Mouse (Mus musculus) hindlimb bud, embryonic 11.5 days (tissue): ENCODE data around the gene Arhgap15.
A peak's percentile ranks its signal among the peaks of the same experiment; 100 is the strongest.

Experiments
- DNase-seq: peaks from one replicate; pipeline ENCODE4 v3.0.0-alpha.2; 2012; ENCODE audit warnings: low read depth, low spot score; ENCODE audit errors: extremely low spot score

Gene Arhgap15

DNA sequence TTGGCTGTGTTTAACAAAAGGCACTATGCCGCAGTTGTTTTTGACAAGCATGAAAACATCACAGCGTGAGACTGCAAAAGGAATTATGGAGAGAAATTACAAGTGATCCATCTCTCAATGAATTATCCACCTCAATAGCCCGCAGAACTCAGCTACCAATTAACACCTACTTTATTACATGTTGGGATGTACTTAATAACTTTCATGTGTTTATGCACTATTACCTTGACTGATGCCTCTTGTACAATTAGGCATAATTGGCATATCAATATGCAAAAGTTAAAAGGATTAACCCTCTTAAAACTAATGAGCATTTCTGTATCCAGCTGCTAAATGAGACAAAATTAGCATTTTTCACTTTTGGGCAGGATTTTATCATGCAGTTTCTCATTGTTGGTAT lies 33.5 kb downstream of the Arhgap15 start:
- DNase-seq = no peak

DNA sequence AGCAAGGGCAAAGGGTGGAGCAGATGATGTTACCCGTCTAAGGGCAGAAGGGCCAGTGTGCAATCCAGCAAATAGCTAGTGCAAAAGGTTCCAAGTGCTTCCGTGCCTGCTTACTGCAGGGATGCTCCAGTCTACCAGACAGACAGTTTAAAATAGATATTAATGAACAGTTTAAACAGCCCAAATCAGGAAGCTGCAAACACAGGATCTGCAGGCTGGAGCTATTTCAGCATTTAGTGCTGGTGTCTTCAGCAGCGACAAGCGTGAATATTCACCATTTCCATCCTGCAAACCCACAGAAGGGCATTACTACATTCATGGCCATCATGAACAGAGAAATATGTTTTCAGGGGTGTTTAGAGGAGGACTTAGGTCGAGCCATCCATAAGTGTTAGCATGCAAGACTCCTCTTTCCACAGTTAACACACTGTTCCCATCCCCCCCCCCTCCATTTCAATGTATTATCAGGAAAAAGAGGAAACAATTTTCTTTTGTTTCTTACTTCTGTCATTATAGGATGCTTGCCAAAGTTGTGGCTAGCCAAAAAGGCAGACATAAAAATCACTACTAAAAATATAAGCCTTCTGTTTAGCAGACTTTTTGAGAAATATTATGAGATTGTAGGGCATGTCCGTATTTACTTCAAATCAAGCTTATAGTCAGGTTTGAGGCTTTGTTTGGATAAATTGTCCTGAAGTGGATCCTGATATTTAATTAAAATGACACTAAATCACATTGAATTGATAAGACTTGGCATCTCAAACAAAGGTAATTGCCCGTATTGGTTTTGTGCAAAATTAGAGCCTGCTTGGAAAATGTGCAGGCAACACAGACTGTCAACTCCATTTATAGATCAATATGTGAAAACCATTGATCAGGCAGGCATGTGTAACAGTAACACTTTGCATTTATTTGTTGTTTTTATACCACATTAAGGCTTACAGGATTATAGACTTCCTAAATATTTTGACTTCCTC lies 35.4 kb downstream of the Arhgap15 start:
- no peak for DNase-seq

GRCm38 (mm10) chr2:43786101-43786500 lies 37.5 kb downstream of the Arhgap15 start:
- DNase-seq = no peak

DNA sequence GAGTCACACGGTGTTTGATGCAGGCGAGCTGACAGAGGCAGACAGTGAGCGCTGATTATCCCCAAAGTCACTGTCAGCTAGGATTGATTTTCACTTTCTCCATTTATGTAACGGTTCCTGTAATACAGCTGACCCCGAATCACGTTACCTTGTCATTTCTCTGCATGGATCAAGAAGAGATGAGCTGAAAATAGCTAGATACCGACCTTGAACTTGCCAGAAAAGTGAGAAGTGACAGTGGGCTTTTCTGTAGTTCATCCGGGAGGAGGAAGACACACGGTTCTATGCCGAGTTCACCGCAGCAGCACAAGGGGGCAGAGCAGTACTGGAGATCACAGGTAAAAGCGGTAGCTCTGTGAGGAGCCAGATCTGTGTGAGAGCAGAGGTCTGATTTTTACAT lies 38.5 kb downstream of the Arhgap15 start:
- DNase-seq = no peak

DNA sequence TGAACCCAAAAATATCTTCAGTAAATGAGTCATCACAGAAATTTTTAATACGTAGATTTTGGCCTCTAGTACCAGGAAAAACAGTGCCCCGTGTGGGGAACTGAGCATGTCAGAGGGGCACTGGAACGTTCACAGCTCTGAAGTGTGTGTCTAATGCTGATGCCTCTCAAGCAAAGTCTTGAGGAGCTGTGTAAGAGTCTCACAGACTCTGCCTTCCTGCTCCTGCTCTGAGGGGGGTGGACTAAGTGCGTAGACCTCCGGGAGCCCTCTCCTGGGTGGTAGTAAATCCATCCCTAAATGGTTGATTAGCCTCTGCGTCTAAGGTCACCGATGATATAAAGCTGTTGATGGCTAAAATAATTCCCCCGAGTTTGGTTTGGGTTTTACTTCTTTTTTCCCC lies 39.9 kb downstream of the Arhgap15 start:
- DNase-seq = no peak

GRCm38 (mm10) chr2:43790049-43790693 lies 41.5 kb downstream of the Arhgap15 start:
- no peak for DNase-seq

DNA sequence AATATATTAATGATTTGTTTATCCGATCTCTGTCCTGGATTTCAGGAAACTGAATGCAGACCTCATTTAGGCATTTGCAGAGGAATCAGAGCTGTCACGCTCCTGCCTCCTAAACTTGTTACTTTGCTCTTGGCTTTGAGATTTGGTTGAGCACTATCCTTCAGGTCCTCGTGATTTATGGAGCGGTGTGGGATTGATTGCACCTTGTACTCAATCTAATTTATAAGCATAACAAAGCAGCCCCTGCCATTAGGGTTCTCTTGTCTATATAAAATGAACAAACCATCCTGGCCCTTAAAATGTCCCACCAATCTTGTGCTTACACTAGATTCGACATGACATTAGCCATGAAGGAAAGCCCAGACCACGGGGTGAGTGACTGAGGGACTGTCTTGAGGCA lies 43.0 kb downstream of the Arhgap15 start:
- no peak for DNase-seq

GRCm38 (mm10) chr2:43793105-43793504 lies 44.5 kb downstream of the Arhgap15 start:
- no peak for DNase-seq

GRCm38 (mm10) chr2:43794700-43795099 lies 46.1 kb downstream of the Arhgap15 start:
- DNase-seq = no peak

GRCm38 (mm10) chr2:43796448-43796847 lies 47.8 kb downstream of the Arhgap15 start:
- no peak for DNase-seq

DNA sequence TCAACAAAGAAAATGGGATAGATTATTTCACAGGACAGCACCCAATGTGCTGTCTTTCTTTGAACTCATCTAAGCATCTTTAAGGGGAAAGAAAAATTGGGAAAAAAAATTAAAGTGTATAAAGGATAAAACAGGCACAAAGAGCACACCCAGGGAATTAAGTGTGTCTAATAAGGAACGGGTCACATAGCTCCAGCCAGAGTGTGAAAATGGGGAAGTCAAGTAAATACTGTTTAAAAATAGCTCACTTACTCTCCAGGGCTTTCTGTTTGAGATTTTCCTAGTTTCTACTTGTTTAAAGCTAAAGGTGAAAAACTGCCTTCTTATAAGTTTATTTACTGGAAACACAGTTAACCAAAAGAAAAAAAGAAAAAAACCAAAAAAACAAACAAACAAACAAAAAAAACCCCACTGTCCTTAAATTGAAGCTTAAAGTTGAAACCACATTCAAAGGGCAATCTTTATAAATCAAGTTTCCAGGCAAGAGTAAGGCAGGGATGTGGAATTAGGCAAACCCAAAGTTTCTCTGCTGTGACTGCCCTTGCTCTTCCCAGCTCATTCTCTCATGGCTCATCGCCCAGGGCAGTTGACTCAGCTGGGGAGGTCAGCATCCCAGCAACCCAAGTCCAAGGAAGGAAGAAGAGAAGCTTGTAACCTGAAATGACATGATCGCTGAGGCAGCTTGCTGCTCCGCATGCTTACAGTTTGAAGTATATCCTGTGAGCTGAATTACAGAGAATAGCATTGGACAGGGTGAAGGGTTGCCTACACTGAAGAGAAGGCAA lies 57.5 kb downstream of the Arhgap15 start:
- no peak for DNase-seq

- DNase-seq = no peak
Observed at GRCm38 (mm10) chr2:43815896-43816787, 67.5 kb downstream of the Arhgap15 start.

- no peak for DNase-seq
Observed at GRCm38 (mm10) chr2:43816788-43817581, 68.4 kb downstream of the Arhgap15 start.

- DNase-seq = no peak
Observed at GRCm38 (mm10) chr2:43835931-43836330, 87.3 kb downstream of the Arhgap15 start.

- DNase-seq = no peak
Observed at GRCm38 (mm10) chr2:43841644-43842043, 93.0 kb downstream of the Arhgap15 start.

- no peak for DNase-seq
Observed at GRCm38 (mm10) chr2:43851195-43851594, 102.6 kb downstream of the Arhgap15 start.

GRCm38 (mm10) chr2:43862709-43863108 lies 114.1 kb downstream of the Arhgap15 start:
- no peak for DNase-seq

DNA sequence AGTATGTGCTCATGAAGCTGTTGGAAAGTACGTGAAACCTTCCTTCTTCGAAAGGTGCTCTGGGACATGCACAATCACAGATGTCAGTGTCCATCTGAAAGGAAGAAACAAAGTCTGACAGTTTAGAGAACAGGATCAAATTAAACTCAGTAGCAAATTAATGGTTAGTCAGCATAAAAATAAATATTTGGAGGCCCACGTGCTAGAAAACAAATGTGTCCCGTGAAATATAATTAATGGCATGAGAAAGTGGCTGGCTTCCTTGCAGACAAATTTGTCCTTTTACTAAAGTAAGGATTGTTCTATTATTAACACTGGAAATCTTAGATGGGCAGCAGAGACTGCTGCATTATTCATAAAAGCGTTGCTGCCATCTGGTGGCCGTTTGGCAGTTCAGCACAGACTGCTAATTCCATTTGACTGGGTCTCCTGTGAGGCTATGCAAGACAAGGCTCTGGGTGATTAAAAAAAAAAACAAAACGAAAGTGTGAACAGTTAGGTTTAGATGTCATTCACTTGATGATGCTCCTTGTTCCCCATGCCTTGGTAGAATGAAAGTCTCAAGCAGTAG lies 153.9 kb downstream of the Arhgap15 start:
- peak; percentile 44 for DNase-seq

DNA sequence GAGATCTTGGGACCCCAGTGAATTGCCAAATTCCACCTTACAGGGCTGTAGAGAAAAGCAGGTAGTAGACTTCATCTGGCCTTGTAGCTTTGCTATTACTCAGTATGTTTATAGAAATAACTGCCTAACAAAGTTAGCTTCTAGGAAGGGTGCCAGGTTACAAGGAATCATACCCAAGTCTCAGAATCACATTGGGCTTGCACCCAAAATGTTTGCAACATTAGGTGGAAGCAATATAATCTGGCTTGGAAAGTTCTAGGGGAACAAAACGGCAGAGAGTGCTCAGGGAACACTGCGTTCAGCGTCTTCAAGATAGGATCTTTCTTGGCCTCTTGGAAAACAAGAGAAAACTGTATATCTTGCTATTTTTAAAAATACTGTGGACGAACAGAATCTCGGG lies 158.9 kb downstream of the Arhgap15 start:
- no peak for DNase-seq
